Mouse (Mus musculus) gastrocnemius, adult 2 months (tissue): ENCODE data around the gene Lhx1. TPM values are rescaled to one million over a fixed set of nuclear protein-coding genes. Genes with fewer than 3 reads are reported as not detected.

Experiments
- DNase-seq: peaks from one replicate; pipeline ENCODE4 v3.0.0; 2022
- H3K27ac ChIP-seq: fragments of 200-600 bp; 2 replicates; pipeline ENCODE4 v1.8.1; 2022; ENCODE audit warnings: mild to moderate bottlenecking
- H3K4me3 ChIP-seq: fragments of 200-600 bp; 2 replicates; pipeline ENCODE4 v1.8.1; 2022; ENCODE audit warnings: mild to moderate bottlenecking, moderate library complexity
- CTCF ChIP-seq: fragments of 200-600 bp; IDR thresholded peaks from 2 replicates; pipeline ENCODE4 v1.8.1; 2022; ENCODE audit warnings: antibody characterized with exemption, mild to moderate bottlenecking, moderate library complexity
- intact Hi-C: fragments of 180-260 bp; cut with DNase I; formaldehyde crosslinking; loops from one replicate; pipeline ENCODE4 v1.15.1; 2025
- total RNA-seq, 2 experiments: library from RNA; stranded (reverse); gene quantifications; 2 replicates each; pipeline ENCODE4 v1.2.3; 2021

Gene Lhx1
- total RNA-seq, 2 experiments from 2014 or later = not detected

- no peak overlapping the region for H3K4me3 ChIP-seq
- intact Hi-C loops = no loop called here
- peak; percentile 56 for DNase-seq
- TF ChIP-seq CTCF = no peak
- H3K27ac ChIP-seq = no peak overlapping the region
Measured at GRCm38 (mm10) chr11:84551296-84551695, 26.0 kb upstream of the Lhx1 start.

DNA sequence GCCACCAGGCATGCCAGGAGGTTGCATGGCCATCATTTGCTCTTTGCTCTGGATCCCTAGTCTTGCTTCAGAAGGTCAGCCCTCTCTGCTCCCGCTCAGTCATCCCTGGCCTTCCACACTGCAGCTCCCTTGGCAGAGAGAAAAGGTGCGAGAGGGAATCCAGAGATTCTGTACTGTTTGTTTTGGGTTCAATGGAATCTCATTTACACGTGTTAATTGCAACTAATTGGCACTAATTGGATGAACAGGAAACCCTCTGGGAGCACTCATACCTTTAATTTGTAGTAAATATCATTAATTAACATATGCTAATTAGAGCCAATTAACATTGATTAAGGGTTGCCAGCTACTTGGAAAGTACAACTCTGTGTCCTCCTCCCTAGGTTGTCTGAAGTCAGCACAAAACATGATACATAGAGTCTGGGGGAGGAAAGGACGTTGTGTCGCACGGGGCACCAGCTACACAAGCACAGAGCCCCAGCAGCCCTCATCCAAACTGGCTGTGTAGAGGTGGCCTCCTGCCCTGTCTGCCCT is 24.0 kb upstream of the Lhx1 start:
- TF ChIP-seq CTCF = no peak
- intact Hi-C loops = no loop called here
- no peak for DNase-seq
- H3K27ac ChIP-seq = no peak overlapping the region
- H3K4me3 ChIP-seq = no peak overlapping the region

GRCm38 (mm10) chr11:84548293-84548692 is 23.0 kb upstream of the Lhx1 start:
- intact Hi-C loops = no loop called here
- DNase-seq = no peak
- H3K27ac ChIP-seq = no peak overlapping the region
- TF ChIP-seq CTCF = no peak
- no peak overlapping the region for H3K4me3 ChIP-seq

DNA sequence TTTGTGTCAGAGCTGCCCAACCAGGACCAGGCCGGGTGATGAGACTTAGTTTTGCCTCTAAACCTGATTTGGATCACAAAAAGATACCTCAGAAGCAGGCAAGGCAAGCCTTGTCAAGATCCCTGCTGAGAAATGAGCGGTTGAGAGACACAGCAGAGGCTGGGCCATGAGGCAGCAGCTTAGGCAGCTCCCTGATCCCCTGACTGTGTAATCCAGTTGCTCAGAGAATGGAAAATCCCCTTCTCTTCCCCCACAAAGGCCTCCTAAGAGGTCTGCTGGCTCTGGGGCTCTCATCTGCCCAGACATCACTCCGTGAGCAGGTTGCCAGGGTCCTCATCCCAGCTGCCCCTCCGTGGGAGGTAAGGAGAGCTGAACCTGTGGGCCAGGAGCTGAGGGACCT is 14.6 kb upstream of the Lhx1 start:
- no peak for DNase-seq
- no peak overlapping the region for H3K4me3 ChIP-seq
- no peak for TF ChIP-seq CTCF
- intact Hi-C loops = no loop called here
- H3K27ac ChIP-seq = no peak overlapping the region

- DNase-seq = no peak
- intact Hi-C loops = no loop called here
Measured at GRCm38 (mm10) chr11:84529797-84530703, 4.7 kb upstream of the Lhx1 start.

GRCm38 (mm10) chr11:84529143-84529755 is 3.9 kb upstream of the Lhx1 start:
- Histone ChIP-seq H3K27ac (no peak overlapping the region), H3K4me3 (no peak overlapping the region)
- no peak for DNase-seq
- TF ChIP-seq CTCF = no peak
- intact Hi-C loops = no loop called here

More at GRCm38 (mm10) chr11:84529797-84530703, 4.7 kb upstream of the Lhx1 start:
- Histone ChIP-seq H3K27ac (no peak overlapping the region), H3K4me3 (no peak overlapping the region)
- no peak for TF ChIP-seq CTCF

- H3K27ac ChIP-seq = no peak overlapping the region
- DNase-seq = no peak
- intact Hi-C loops = no loop called here
- H3K4me3 ChIP-seq = no peak overlapping the region
- TF ChIP-seq CTCF = no peak
Measured at GRCm38 (mm10) chr11:84526976-84527860, 1.9 kb upstream of the Lhx1 start.

GRCm38 (mm10) chr11:84526451-84526850 is 1.1 kb upstream of the Lhx1 start:
- DNase-seq = no peak
- Histone ChIP-seq H3K4me3 (no peak overlapping the region), H3K27ac (no peak overlapping the region)
- intact Hi-C loops = no loop called here
- no peak for TF ChIP-seq CTCF

DNA sequence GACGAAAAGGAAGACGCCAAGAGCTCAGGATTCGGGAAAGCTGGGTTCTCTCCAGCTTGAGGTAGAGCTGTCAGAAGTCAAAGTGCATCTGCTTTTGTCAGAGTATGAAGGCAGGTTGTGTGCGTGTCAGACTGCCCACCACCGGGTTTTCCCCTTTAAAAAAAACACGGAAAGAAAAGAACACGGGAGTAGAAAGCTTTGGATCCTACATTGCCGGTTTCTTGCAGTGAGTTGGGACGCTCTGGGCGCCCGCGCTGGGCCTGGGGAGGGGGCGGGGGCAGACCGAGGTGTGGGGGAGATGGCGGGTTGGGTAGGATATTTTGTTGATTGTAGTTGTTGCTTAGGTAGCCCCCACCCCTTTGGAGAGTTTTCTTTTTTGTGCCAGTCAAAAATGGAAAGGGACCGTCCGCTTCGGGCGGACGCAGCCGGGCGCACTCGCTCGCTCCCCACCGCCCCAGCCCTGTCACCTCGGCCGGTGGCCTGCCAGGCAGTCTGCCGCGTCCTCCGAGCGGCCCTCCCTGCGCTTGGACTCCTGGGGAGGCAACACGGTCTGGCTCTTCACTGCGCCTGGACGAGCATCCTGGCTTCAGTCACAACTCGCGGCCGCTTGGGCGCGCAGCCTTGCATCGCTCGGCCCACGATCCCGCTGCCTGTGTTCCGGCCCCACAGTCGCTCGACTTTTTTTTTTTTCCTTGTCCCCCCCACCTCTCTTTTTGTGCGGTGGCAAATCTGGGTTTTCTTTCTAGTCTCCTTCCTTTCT is 644 bp downstream of the Lhx1 start:
- TF ChIP-seq CTCF = no peak
- no peak overlapping the region for H3K27ac ChIP-seq
- intact Hi-C loops = no loop called here

DNA sequence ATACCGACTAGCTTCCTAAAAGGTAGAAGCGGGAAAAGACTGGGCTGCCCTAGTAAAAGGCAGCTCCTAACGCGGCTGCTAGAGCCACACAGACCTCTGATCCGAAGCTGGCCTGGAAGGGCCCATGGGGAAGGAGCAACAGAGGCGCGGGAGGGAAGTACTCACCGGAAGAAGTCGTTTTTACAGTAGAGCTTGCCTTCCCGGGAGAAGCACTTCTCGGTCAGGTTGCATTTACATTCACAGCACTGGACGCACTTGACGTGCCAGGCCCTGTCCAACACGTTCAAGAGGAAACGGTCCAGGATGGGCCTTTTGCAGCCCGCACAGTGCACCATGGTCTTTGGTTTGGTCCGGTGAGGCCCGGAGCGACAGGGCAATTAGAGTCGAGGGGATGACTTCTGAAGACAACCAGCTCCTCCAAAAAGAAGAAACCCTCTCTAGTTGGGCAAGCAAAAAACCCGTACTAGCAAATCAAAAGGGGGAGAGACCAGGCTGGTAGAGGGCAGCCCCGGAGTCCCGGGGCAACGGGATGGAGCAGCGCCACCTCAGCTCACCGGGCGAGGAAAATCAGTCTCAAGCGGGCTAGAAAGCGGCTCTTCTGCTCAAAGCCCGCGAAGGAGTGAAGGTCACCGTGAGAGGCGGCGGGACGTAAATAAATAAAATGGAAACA is 1.4 kb downstream of the Lhx1 start:
- no peak for TF ChIP-seq CTCF
- peak overlapping the region; percentile 8 for H3K4me3 ChIP-seq
- no peak for DNase-seq
- intact Hi-C loops = no loop called here
- H3K27ac ChIP-seq = no peak overlapping the region

More for the DNA sequence above, 644 bp downstream of the Lhx1 start:
- DNase-seq = peak; percentile 46
- peak overlapping the region; percentile 68 for H3K4me3 ChIP-seq

DNA sequence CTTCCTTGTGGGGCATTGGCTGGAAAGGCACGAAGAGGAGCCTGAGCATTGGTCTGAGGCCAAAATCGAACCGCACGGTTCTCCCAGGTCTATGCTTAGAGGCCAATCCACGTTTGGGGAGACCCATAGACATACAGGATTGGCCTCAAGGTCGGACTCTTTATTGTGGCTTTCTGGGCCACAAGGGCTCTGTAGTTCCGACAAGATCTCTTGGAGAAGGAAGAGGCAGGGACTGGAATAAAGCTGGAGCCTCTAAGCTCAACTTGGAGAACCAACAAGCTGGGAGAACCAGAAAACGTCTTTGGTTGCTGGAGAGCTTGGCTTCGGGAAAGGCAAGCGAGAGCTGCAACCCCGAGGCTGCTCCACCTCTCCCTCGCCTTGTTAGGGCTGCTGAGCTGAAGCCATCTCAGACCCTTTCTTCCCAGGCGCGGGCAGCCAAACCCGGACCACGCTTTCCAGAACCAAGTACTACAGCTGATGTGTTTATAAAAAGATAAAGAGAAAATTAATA is 2.0 kb downstream of the Lhx1 start:
- intact Hi-C loops = no loop called here
- no peak for TF ChIP-seq CTCF
- H3K4me3 ChIP-seq = peak overlapping the region; percentile 66; the same call in 1 of the 2 replicates
- no peak for DNase-seq
- H3K27ac ChIP-seq = no peak overlapping the region
